Mouse (Mus musculus) thymus, postnatal 14 days (tissue): ENCODE data around the gene Naip6.
"Not testable (repeated sequence)": the region's sequence is repeated elsewhere in the genome, so short reads cannot be mapped to it uniquely, and the experiment has no call there.

Experiments used
- DNase-seq: peaks from one replicate; pipeline ENCODE4 v3.0.0; 2021

Naip6 gene

GRCm38 (mm10) chr13:100317256-100317893 is at the start of gene Naip6:
TSS of gene Naip6 (minus strand) at chr13:100317674.
- not testable (repeated sequence) for DNase-seq

- not testable (repeated sequence) for DNase-seq
Observed at GRCm38 (mm10) chr13:100352315-100352714, 34.8 kb upstream of the Naip6 start.

GRCm38 (mm10) chr13:100349510-100350173 is 32.2 kb upstream of the Naip6 start:
- DNase-seq = not testable (repeated sequence)

- DNase-seq = no peak
Observed at GRCm38 (mm10) chr13:100341822-100342221, 24.3 kb upstream of the Naip6 start.

- not testable (repeated sequence) for DNase-seq
Observed at GRCm38 (mm10) chr13:100331728-100332127, 14.3 kb upstream of the Naip6 start.

GRCm38 (mm10) chr13:100328899-100329298 is 11.4 kb upstream of the Naip6 start:
- DNase-seq = not testable (repeated sequence)

- DNase-seq = not testable (repeated sequence)
Observed at GRCm38 (mm10) chr13:100328029-100328428, 10.6 kb upstream of the Naip6 start.

GRCm38 (mm10) chr13:100322266-100322837 is 4.9 kb upstream of the Naip6 start:
- not testable (repeated sequence) for DNase-seq

- DNase-seq = no peak
Observed at GRCm38 (mm10) chr13:100284611-100285010, 32.9 kb downstream of the Naip6 start.

- DNase-seq = not testable (repeated sequence)
Observed at GRCm38 (mm10) chr13:100271474-100272132, 45.9 kb downstream of the Naip6 start.

GRCm38 (mm10) chr13:100256996-100257395 is 60.5 kb downstream of the Naip6 start:
- DNase-seq = not testable (repeated sequence)

- DNase-seq = not testable (repeated sequence)
Observed at GRCm38 (mm10) chr13:100255925-100256324, 61.5 kb downstream of the Naip6 start.

- not testable (repeated sequence) for DNase-seq
Observed at GRCm38 (mm10) chr13:100251897-100252296, 65.6 kb downstream of the Naip6 start.

- DNase-seq = not testable (repeated sequence)
Observed at GRCm38 (mm10) chr13:100246896-100247519, 70.5 kb downstream of the Naip6 start.

GRCm38 (mm10) chr13:100246223-100246622 is 71.3 kb downstream of the Naip6 start, which contains the start of gene Naip5:
TSS of gene Naip5 (minus strand) at chr13:100246323.
- DNase-seq = not testable (repeated sequence)

GRCm38 (mm10) chr13:100243702-100244101 is 73.8 kb downstream of the Naip6 start:
- DNase-seq = no peak
